Mouse (Mus musculus) urinary bladder, adult 2 months (tissue): Measurements from ENCODE around the gene Ccdc107. TPM values are rescaled to one million over a fixed set of nuclear protein-coding genes. Genes with fewer than 3 reads are reported as not detected.

ENCODE experiments used
- DNase-seq: peaks from one replicate; pipeline ENCODE4 v3.0.0; 2022; ENCODE audit warnings: low spot score
- polyA plus RNA-seq: library from polyadenylated mRNA; depleted of rRNA; stranded (reverse); fragments of >200 nt; gene quantifications from 2 replicates; pipeline ENCODE4 v1.2.3, GENCODE M21; 2012; rRNA removed

Gene Ccdc107
- 272 and 290 TPM in 2 replicates for polyA plus RNA-seq

- peak; percentile 73 for DNase-seq
These were observed at the start of gene Ccdc107 for GRCm38 (mm10) chr4:43492821-43493185. Gene Ccdc107, plus strand, starts transcription at chr4:43492900.

DNA sequence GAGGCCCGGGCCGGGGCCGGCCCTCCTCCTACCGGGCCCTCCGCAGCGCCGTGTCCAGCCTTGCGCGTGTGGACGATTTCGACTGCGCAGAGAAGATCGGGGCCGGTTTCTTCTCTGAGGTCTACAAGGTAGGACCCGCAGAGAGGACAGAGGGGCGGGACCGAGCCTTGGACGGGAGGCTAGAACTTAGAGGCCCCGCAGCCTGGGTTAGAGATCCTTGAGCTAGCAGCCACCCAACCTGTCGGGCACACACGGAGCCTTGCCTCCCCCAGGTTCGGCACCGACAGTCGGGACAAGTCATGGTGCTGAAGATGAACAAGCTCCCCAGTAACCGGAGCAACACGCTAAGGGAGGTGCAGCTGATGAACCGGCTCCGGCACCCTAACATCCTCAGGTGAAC is 49.2 kb upstream of the Ccdc107 start:
- peak; percentile 51 for DNase-seq

DNA sequence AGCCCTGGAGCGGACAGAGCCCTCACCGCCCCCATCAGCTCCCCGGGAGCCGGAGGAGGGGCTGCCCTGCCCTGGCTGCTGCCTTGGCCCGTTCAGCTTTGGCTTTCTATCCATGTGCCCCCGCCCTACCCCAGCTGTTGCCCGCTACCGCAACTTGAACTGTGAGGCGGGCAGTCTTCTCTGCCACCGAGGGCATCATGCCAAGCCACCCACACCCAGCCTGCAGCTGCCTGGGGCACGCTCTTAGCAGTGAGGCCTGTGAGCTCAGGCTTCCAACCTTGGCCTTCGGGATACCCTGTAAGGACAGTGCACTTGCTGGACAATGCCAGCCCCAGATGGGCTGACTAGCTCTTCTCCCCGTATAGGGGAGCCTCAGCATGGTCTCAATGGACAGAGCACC is 45.4 kb upstream of the Ccdc107 start:
- no peak for DNase-seq

DNA sequence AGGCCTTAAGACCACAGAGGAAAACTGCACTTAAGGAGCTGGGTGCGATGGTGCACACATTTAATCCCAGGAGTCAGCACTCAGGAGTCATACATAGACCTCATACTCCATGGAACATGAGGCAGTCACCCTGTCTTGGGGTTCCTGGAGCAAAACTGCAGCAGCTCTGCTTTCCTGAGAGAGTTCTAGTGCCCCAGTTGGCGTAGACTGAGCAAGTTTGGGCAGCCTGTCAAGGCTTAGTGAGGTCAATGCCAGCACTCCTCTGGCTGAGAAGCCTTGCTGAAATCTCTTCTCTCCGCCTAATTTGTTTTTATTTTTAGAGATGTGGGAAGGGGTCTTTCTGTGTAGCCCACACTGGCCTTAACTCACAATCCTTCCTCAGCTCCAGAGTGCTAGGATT is 44.1 kb upstream of the Ccdc107 start:
- no peak for DNase-seq

- no peak for DNase-seq
These were observed 40.4 kb upstream of the Ccdc107 start for GRCm38 (mm10) chr4:43452315-43452714.

- no peak for DNase-seq
These were observed 39.3 kb upstream of the Ccdc107 start for GRCm38 (mm10) chr4:43453413-43453812.

DNA sequence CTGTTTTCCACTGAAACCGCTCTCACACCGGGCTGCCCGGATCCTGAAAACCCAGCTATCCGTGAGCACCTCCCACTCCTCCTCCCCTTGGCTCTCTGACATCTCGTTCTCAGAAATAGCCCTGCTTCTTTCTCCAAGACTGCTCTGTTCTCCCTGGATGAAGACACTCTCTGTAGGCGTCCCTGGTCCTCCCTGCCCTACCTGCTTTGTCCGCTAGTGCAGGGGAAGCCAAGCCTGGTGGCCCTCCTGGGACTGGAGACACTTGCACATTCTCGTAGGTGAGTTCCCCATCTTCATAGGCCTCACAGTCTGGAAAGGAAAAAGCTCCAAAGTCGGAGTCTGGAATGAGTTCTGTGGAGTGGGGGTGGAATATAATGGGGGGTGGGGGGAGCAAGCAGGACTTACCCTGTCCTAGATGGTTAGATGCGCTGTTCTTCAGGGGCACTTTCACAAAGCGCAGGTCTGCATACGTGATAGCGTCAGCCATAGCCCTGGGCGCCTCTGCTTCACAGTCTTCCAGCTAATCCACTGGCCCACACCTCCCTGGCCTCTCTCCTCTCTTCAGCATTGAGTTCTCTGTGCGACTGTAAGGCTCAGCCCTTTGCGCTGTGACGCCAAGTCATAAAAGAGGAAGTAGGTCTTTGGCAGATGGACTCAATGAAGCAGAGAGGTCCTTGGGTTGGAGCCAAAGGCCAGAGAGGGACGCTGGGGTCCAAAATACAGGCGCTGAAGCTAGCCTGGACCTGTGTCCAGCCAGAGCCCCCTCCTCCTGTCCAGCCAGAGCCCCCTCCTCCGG is 38.5 kb upstream of the Ccdc107 start, which contains the start of gene Cd72:
TSS of gene Cd72 (minus strand) at position 588 of the 796 bp plus-strand sequence.
- no peak for DNase-seq

DNA sequence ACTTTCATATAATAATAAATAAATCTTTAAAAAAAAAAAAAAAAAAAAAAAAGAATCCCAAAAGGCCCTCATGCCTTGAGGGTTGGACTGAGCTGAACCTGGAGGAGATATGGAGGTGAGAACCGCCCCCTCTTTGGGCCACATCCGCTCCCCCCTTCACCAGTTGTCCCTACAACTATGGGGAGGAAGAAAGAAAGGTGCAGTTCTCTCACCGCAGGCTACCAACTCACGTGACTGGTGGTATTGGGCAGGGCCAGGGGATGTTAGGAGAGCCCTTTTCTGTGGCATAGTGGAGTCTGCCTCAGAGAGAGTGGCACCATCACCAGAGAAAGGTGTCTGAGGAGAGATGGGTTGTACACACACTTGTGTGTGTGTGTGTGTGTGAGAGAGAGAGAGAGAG is 36.2 kb upstream of the Ccdc107 start:
- no peak for DNase-seq

- DNase-seq = no peak
These were observed 35.6 kb upstream of the Ccdc107 start for GRCm38 (mm10) chr4:43457124-43457523.

DNA sequence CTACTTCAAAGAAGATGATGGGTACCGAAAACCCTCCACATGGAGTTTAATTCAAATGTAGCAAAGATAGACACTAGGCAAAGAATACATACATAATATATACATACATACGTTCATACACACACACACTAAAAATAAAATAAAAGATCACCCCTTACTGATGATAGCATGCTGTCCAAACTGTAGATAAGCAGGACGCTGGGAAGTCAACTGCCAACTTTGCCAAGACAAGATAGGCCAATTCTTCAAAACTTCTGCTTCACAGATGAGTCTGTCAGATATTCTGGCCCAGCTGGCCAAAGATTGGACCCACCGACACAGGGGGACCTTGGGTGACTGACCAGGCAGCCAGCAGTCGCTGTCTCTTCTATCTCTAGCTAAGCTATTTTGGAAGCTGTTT is 29.6 kb upstream of the Ccdc107 start:
- no peak for DNase-seq

DNA sequence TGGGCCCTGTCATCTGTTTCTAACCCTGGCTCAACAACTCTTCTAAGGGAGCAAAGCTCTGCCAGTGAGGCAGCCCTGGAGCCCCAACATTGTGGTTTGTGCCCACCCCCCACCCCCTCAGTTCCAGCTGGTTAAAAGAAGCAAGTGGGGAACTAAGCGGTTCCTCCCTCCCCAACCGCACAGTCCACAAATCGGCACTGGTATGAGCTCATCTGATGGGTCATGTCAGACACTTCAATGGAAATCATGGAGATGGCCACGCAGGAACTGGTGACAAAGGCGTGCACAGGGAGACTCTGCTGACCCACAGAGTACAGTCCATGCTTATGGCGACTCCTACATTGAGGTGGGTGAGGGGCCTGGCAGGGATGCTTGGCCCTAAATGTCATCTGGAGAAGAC is 26.8 kb upstream of the Ccdc107 start:
- DNase-seq = no peak

DNA sequence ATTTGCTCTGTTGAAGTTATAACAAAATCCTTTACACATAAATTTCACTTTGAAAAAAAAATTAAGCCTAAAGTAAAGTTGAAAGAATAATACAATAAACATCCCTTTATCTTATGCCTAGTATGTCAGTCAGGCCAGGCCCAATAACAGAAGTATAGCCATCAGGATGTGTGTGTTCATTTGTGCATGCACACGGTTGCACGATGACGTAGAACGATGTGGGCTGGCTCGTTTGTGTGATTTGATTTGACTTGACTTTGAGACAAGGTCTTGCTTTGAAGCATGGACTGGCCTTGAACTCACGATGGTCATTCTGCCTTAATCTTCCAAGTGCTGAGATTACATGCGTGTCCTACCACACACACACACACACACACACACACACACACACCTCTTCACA is 25.8 kb upstream of the Ccdc107 start:
- DNase-seq = no peak

DNA sequence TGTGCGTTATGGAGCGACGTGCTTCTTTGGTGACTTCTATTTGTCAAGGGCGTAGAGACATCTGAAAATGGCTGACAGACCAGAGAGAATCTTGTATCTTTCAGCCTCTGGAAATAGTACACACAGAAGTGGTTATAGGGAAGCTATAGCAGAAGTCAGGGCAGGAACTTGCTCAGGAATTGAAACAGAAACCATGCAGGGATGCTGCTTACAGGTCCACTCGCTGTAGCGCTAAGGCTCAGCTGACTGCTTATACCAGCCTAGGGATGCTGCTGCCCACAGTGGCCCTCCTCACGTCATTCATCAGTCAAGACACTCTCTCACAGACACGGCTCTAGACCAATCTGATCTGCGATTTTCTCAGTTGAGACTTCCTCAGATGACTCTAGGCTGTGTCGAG is 22.4 kb upstream of the Ccdc107 start:
- no peak for DNase-seq

GRCm38 (mm10) chr4:43473636-43474035 is 19.1 kb upstream of the Ccdc107 start:
- DNase-seq = no peak

DNA sequence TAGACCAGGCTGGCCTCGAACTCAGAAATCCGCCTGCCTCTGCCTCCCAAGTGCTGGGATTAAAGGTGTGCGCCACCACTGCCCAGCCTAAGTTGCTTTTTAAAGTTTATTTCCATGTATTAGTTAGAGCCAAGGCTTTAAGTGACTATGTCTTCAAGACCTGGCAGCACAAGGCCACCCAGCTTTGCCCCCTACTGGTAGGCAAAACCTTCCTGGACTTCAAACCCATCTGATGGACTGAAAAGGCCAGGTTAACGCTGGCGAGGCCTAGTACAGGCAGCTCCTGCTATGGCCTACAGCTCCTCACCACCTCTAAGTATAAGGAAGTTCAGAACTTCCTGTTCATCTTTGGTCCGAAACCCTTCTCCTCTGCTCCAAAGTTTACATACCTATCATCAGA is 16.1 kb upstream of the Ccdc107 start:
- no peak for DNase-seq

GRCm38 (mm10) chr4:43477857-43478533 is 14.7 kb upstream of the Ccdc107 start:
- DNase-seq = peak; percentile 60

- DNase-seq = no peak
These were observed 14.2 kb upstream of the Ccdc107 start for GRCm38 (mm10) chr4:43478534-43478858.

GRCm38 (mm10) chr4:43478906-43479832 is 13.5 kb upstream of the Ccdc107 start:
- no peak for DNase-seq

DNA sequence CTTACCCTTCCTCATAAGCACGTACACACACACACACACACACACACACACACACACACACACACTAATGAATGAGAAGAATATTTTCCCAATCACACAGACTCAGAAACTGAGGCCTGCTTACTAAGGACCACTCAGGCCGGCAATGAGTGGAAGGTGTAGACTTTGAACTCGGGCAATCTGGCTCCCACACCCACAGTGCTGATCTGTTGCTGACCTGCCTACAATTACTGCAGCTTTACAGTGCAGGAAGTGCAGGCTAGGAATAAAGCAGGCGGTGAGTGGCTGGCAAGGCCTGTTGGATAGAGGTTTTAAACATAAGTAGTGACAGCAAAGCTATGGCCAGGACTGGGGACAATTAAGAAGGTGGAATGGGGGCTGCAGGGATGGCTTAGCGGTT is 11.7 kb upstream of the Ccdc107 start:
- DNase-seq = no peak

DNA sequence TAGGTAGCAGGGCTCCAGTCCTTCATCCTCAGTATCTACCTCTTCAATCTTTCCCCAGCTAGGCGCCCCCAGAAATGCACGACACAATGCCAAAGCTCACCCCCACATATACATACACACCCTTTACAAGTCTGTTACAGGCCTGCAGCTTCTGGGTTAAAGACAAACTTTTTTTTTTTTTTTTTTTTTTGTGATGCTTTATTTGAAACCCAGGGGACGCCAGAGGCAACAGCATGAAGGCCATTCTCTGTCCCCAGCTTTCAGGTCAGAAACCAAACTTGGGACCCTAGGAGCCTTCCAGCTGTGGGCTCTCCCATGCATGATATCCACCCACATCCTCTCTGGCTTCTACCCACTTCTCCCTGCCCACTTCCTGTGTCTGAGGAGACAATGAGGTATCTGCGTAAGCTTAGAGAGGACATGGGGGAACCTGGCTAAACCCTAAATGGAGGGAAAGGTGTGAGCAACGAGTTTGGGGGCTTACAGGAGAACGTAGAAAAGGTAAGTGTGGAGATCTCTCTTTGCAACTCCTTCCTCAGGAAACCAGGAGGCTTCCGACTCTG is 10.7 kb upstream of the Ccdc107 start:
- DNase-seq = no peak

DNA sequence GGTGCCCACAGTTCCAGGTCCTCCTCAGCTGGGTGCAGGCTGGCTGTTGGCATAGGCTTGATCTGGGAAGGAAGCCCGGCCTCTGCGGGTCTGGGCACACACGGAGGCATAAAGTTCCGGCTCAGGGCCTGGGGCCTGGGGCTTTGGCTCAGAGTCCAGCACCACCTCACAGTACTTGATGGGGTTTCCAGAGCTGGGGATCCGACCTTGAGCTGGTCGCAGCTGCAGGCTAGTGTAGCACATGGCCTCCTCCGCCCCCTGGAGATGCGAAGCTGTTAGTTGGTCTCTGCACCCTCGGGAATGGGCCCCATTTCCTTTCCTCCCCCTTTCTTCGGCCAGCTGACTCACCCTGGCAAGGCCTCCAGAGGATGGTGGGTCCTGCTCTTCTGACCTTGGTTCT is 10.1 kb upstream of the Ccdc107 start:
- DNase-seq = no peak

DNA sequence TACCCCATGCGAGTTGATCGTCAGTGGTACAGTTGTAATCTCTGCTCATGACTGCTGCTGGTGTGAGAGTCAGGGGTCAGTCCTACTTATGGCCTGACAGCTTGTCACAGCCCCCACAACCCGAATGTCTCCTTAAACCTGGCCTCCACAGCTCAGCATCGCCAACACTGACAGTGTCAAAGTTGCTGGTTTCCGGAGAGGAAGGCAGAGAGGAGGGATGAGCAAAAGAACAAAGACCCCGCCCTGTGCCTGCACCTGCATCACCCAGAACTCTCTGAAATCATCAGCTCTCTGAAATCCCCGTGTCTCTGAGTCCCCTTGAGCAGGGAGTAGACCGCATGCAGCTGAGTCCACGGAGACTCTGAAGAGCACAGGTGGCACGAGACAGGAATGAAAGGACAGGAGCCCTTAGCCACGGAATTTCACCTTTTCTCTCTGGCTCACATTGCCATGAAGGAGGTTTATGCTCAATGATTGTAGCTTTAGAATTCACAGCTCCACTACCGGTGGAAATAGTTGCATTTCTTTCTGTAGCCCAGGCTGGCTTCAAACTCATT is 9.1 kb upstream of the Ccdc107 start, which contains the start of gene Sit1:
TSS of gene Sit1 (minus strand) at position 200 of the 557 bp plus-strand sequence.
- DNase-seq = no peak
